ENCODE assay signal across 16 mouse cellular contexts in the genomic region with DNA sequence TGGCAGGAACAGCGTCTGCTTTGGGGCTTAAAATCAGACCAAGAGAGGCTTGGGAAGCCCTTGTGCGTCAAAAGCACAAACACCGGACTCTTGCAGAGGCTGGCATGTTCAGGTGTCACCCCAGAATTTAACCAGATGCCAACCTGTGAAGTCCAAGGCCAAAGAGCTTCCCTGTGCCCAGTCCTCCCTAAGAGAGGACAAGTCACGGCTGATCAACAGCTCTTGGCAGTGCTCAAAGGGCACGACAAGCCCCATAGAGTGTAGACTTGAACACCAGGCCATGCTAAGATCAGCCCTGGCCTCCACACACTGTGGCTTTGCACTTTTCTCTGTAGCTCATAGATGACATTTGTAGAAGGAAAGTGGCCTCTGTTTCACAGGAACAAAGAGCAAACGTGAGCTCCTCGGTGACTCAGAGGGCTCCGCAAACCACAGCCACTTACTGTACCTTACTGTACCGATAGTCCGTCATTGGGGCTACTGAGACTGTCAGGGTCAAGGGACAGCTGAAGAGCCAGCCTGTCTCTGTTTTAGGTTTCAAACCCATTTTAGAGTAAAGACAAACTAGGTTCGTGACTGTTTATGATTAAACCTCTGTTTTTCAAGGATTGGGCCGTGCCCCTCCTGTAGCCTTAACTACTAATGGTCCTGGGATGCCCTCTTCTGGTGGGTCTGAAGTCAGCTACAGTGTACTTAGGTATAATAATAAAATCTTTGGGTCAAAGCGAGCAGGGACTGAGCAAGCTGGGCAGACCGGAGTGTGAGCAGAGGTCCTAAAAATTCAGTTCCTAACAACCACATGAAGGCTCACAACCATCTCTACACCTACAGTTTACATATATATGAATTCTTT. TPM values are rescaled to one million over a fixed set of nuclear protein-coding genes. Genes with fewer than 3 reads are reported as not detected.
DNase-seq lines count a peak whose midpoint lies in the region; ATAC-seq and TF ChIP-seq lines count a peak whose summit lies in the region.
"Had no signal": no experiment of that assay in that cellular context is flagged by ENCODE, and none has a peak within 500 bp of the region (broad histone marks: within the 10 kb centered on the region; RNA-seq: fewer than 3 reads in every experiment).

No protein-coding gene starts in this region.

- H3K9me3 ChIP-seq in kidney, postnatal 0 days (replicated peaks; ENCODE audit: low read length) = no peaks in the 10 kb centered on the region
- no peaks in the 10 kb centered on the region for H3K9me3 ChIP-seq in neural tube, embryonic 13.5 days
- H3K9me3 ChIP-seq in stomach, postnatal 0 days (ENCODE audit: control insufficient read depth, low read length) = no peaks in the 10 kb centered on the region
- H3K9me3 ChIP-seq: heart, embryonic 15.5 days had no signal

- H3K27me3 ChIP-seq in kidney, postnatal 0 days (ENCODE audit: insufficient read depth, low read length) = no peaks in the 10 kb centered on the region
- no peaks in the 10 kb centered on the region for H3K27me3 ChIP-seq in neural tube, embryonic 13.5 days
- no peaks in the 10 kb centered on the region for H3K27me3 ChIP-seq in stomach, postnatal 0 days (ENCODE audit: control insufficient read depth, insufficient read depth, low read length)
- H3K27me3 ChIP-seq: heart, embryonic 15.5 days had no signal

- 86% methylated on average over 14 of the region's 14 CpGs for WGBS in kidney, postnatal 0 days
- WGBS in neural tube, embryonic 13.5 days = 85% methylated on average over 14 of the region's 14 CpGs
- 77% methylated on average over 14 of the region's 14 CpGs for WGBS in stomach, postnatal 0 days

- H3K4me2 ChIP-seq in kidney, postnatal 0 days (ENCODE audit: low read length) = no peak overlapping the region
- no peak overlapping the region for H3K4me2 ChIP-seq in neural tube, embryonic 13.5 days
- H3K4me2 ChIP-seq in stomach, postnatal 0 days (replicated peaks; ENCODE audit: low read depth) = no peak overlapping the region
- H3K4me2 ChIP-seq: heart, embryonic 15.5 days had no signal

- no peak overlapping the region for H3K27ac ChIP-seq in kidney, postnatal 0 days
- peak overlapping the region; percentile 34; the same call in 1 of the 2 replicates for H3K27ac ChIP-seq in neural tube, embryonic 13.5 days (replicated peaks)
- H3K27ac ChIP-seq in stomach, postnatal 0 days (replicated peaks) = no peak overlapping the region
- H3K27ac ChIP-seq: heart, embryonic 15.5 days had no signal

- no peak for ATAC-seq in kidney, postnatal 0 days (replicated peaks; ENCODE audit: low FRiP score, low read depth)
- no peak for ATAC-seq in neural tube, embryonic 13.5 days (ENCODE audit: low read depth)
- no peak for ATAC-seq in stomach, postnatal 0 days (ENCODE audit: low FRiP score, low TSS enrichment)
- no peak for ATAC-seq in granulocyte monocyte progenitor cell, adult 5-6 weeks (replicated peaks; ENCODE audit: poor library complexity, severe bottlenecking)

- no peaks in the 10 kb centered on the region for H3K36me3 ChIP-seq in kidney, postnatal 0 days (ENCODE audit: insufficient read depth, low read length)
- H3K36me3 ChIP-seq in neural tube, embryonic 13.5 days = no peaks in the 10 kb centered on the region
- H3K36me3 ChIP-seq in stomach, postnatal 0 days (ENCODE audit: control insufficient read depth, insufficient read depth, low read length) = no peaks in the 10 kb centered on the region
- H3K36me3 ChIP-seq: heart, embryonic 15.5 days had no signal

- H3K4me1 ChIP-seq in kidney, postnatal 0 days (replicated peaks; ENCODE audit: insufficient read depth, low read length) = no peaks in the 10 kb centered on the region
- H3K4me1 ChIP-seq in neural tube, embryonic 13.5 days (replicated peaks) = peaks cover 27% of the 10 kb centered on the region
- no peaks in the 10 kb centered on the region for H3K4me1 ChIP-seq in stomach, postnatal 0 days (replicated peaks; ENCODE audit: control insufficient read depth, insufficient read depth)

- H3K9ac ChIP-seq in kidney, postnatal 0 days (ENCODE audit: low read depth, low read length) = no peak overlapping the region
- H3K9ac ChIP-seq in neural tube, embryonic 13.5 days = no peak overlapping the region
- no peak overlapping the region for H3K9ac ChIP-seq in stomach, postnatal 0 days (ENCODE audit: low read length)
- H3K9ac ChIP-seq: heart, embryonic 15.5 days had no signal

- DNase-seq in adrenal gland, adult (ENCODE audit: inconsistent age in 2 of 2, low spot score in 1 of 2) = peak; percentile 68 to 85
- DNase-seq in adrenal gland, postnatal 10 days = no peak
- no peak for DNase-seq in kidney, postnatal 0 days (ENCODE audit: low spot score)
- DNase-seq in kidney, postnatal 4 days = no peak
- DNase-seq in neural tube, embryonic 10.5 days (ENCODE audit: extremely low spot score, low spot score) = no peak
- no peak for DNase-seq in stomach, postnatal 0 days (ENCODE audit: low spot score)
- DNase-seq: cerebellum, adult 9-11 months; kidney, postnatal 10 days; left cerebral cortex, postnatal 4 days; lung, adult 2 months; thymus, postnatal 36 days had no signal

- no peak for TF ChIP-seq EP300 in stomach, postnatal 0 days (optimal IDR thresholded peaks at IDR 0.05)

- no peak overlapping the region for H3K4me3 ChIP-seq in kidney, postnatal 0 days (replicated peaks; ENCODE audit: low read depth, low read length)
- H3K4me3 ChIP-seq in neural tube, embryonic 13.5 days = no peak overlapping the region
- H3K4me3 ChIP-seq in stomach, postnatal 0 days (ENCODE audit: low read depth, low read length) = no peak overlapping the region
- H3K4me3 ChIP-seq: heart, embryonic 15.5 days had no signal

- TF ChIP-seq CTCF in kidney, postnatal 0 days (IDR thresholded peaks at IDR 0.05; ENCODE audit: low read depth) = peak; percentile 28
- peak; percentile 50 for TF ChIP-seq CTCF in stomach, postnatal 0 days (IDR thresholded peaks at IDR 0.05; ENCODE audit: low read depth)

RNA-seq across cellular contexts. Expression of gene Car5a, which starts 11.8 kb away (rescaled TPM):
- total RNA-seq in adrenal gland, postnatal 10 days (2021) = 1 to 10 TPM; 2.3 to 4.6 TPM
- polyA plus RNA-seq in kidney, postnatal 0 days (2015; fragmentation: Nextera tagmentation; extraction: Ambion mirVana) = 0.12 and 0.23 TPM in 2 replicates
- polyA plus RNA-seq in neural tube, embryonic 13.5 days (2015; fragmentation: Nextera tagmentation; extraction: Ambion mirVana) = 0.23 and 0.31 TPM in 2 replicates
- 0.12 and 0.30 TPM in 2 replicates for polyA plus RNA-seq in stomach, postnatal 0 days (2015; fragmentation: Nextera tagmentation; extraction: Ambion mirVana)
- not detected in 2 replicates for total RNA-seq in granulocyte monocyte progenitor cell, adult 5-6 weeks (2014; fragmentation: Nextera tagmentation)
- not detected in 2 replicates for total RNA-seq in granulocyte monocyte progenitor cell, adult 5-6 weeks (2017)
- total RNA-seq: layer of hippocampus, postnatal 14 days; megakaryocyte-erythroid progenitor cell, adult 5-6 weeks had no signal
- polyA plus RNA-seq: heart, embryonic 15.5 days had no signal

RNA-seq across cellular contexts. Expression of gene Banp, which starts 16.7 kb away (rescaled TPM):
- 10 to 100 TPM; 14.0 to 21.3 TPM for total RNA-seq in adrenal gland, postnatal 10 days (2021)
- 23.1 and 24.6 TPM in 2 replicates for polyA plus RNA-seq in kidney, postnatal 0 days (2015; fragmentation: Nextera tagmentation; extraction: Ambion mirVana)
- polyA plus RNA-seq in neural tube, embryonic 13.5 days (2015; fragmentation: Nextera tagmentation; extraction: Ambion mirVana) = 59.9 and 60.1 TPM in 2 replicates
- polyA plus RNA-seq in stomach, postnatal 0 days (2015; fragmentation: Nextera tagmentation; extraction: Ambion mirVana) = 9.0 and 10.0 TPM in 2 replicates
- 12.9 and 16.4 TPM in 2 replicates for total RNA-seq in granulocyte monocyte progenitor cell, adult 5-6 weeks (2014; fragmentation: Nextera tagmentation)
- 19.3 and 31.1 TPM in 2 replicates for total RNA-seq in granulocyte monocyte progenitor cell, adult 5-6 weeks (2017)

RNA-seq across cellular contexts. Expression of gene Slc7a5, which starts 25.4 kb away (rescaled TPM):
- total RNA-seq in adrenal gland, postnatal 10 days (2021) = 10 to 100 TPM; 32.0 to 47.2 TPM
- polyA plus RNA-seq in kidney, postnatal 0 days (2015; fragmentation: Nextera tagmentation; extraction: Ambion mirVana) = 9.2 and 10.2 TPM in 2 replicates
- 38.7 and 38.9 TPM in 2 replicates for polyA plus RNA-seq in neural tube, embryonic 13.5 days (2015; fragmentation: Nextera tagmentation; extraction: Ambion mirVana)
- polyA plus RNA-seq in stomach, postnatal 0 days (2015; fragmentation: Nextera tagmentation; extraction: Ambion mirVana) = 8.9 and 9.3 TPM in 2 replicates
- total RNA-seq in granulocyte monocyte progenitor cell, adult 5-6 weeks (2014; fragmentation: Nextera tagmentation) = 63.5 and 63.6 TPM in 2 replicates
- total RNA-seq in granulocyte monocyte progenitor cell, adult 5-6 weeks (2017) = 22.8 and 29.4 TPM in 2 replicates

Comparison
In these comparisons a context has a peak if more than half of its experiments do, and no peak if none do; other contexts are left out.
1. DNase-seq: peak in adrenal gland, adult (2 of 2); none in adrenal gland, postnatal 10 days (single experiment), kidney, postnatal 0 days (single experiment), kidney, postnatal 4 days (0 of 2), neural tube, embryonic 10.5 days (single experiment) and stomach, postnatal 0 days (single experiment).